Mouse (Mus musculus): ENCODE results near the gene Rflna.

DNA sequence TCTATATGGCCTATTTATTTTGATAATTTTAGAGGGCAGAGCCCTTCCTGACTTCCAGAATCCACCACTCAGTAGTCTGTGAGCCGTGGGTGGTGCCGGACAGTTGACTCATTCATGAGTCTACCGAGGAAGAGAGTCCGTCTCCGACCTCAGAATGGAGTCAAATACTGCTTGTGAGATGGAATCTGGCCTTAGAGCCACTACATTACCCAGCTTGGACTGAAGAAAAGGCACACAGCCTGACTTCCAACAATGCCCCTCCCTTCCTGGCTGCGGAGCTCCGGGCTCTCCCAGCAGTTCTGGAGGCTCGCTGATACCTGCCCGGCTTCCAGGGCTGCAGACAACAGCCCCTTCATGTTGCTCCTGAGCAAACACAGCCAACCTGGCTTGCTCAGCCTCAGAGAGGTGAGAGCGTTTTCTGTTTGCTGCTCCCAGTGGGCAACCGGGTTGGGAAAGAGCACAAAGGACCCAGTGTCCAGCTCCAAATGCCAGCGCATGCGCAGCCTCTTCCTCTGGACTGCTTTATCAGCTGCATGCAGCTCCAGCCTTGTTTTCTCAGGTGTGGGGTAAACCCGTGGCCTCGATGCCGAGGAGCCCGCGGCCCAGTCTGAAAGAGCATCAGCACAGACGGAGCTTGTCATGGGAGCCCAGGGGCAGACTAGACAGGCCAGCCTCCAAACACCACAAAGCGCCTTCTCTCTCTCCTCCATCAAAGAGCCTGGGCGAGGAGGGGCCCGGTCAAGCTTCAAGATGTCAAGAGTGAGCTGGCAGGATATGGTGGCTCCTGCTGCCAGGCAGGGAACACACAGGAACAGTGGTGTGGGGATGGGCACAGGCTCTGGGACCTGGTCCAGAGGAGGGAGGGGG lies 39.0 kb upstream of the Rflna start:
- TF ChIP-seq CTCF (IDR thresholded peaks at IDR 0.05; ENCODE audit: control insufficient read depth, insufficient read depth, low read length) = no peak
- no peak for TF ChIP-seq POLR2A (IDR thresholded peaks at IDR 0.05; ENCODE audit: borderline replicate concordance, control insufficient read depth, low read depth, low read length)

All from bone marrow, adult 2 months (tissue).